Mouse (Mus musculus): ENCODE data around the gene Cpxm1. TPM values are rescaled to one million over a fixed set of nuclear protein-coding genes. Genes with fewer than 3 reads are reported as not detected.

Cpxm1 gene
- polyA plus RNA-seq, 1 experiment: not detected

- H3K27me3 ChIP-seq (ENCODE audit: control insufficient read depth): no peaks in the 10 kb centered on the region
- H3K36me3 ChIP-seq (ENCODE audit: control insufficient read depth): peaks cover 19% of the 10 kb centered on the region
- TF ChIP-seq TAL1 (IDR thresholded peaks at IDR 0.05; ENCODE audit: low read length) (no peak), GATA1 (IDR thresholded peaks at IDR 0.05; ENCODE audit: low read length) (no peak)
- H3K9me3 ChIP-seq (ENCODE audit: control insufficient read depth, low read length): no peaks in the 10 kb centered on the region
- H3K4me1 ChIP-seq (ENCODE audit: control insufficient read depth): peaks cover 55% of the 10 kb centered on the region
- peak overlapping the region; percentile 85 for H3K4me3 ChIP-seq (replicated peaks)
Measured at GRCm38 (mm10) chr2:130425112-130425511, 27.7 kb upstream of the Cpxm1 start.

GRCm38 (mm10) chr2:130424126-130424853 lies 26.9 kb upstream of the Cpxm1 start, which contains the start of the genes Vps16 and Pced1a:
Gene Vps16, plus strand, starts transcription at chr2:130424339.
Gene Pced1a, minus strand, starts transcription at chr2:130424701.
- Histone ChIP-seq H3K4me3 (replicated peaks) (peak within 1 kb of the TSS; percentile 85), H3K9me3 (ENCODE audit: control insufficient read depth, low read length) (no peaks in the 10 kb centered on the region), H3K36me3 (ENCODE audit: control insufficient read depth) (peaks cover 20% of the 10 kb centered on the region), H3K27me3 (ENCODE audit: control insufficient read depth) (no peaks in the 10 kb centered on the region), H3K4me1 (ENCODE audit: control insufficient read depth) (peaks cover 47% of the 10 kb centered on the region)
- TF ChIP-seq GATA1 (IDR thresholded peaks at IDR 0.05; ENCODE audit: low read length): no peak
- TF ChIP-seq TAL1 (IDR thresholded peaks at IDR 0.05; ENCODE audit: low read length): no peak

DNA sequence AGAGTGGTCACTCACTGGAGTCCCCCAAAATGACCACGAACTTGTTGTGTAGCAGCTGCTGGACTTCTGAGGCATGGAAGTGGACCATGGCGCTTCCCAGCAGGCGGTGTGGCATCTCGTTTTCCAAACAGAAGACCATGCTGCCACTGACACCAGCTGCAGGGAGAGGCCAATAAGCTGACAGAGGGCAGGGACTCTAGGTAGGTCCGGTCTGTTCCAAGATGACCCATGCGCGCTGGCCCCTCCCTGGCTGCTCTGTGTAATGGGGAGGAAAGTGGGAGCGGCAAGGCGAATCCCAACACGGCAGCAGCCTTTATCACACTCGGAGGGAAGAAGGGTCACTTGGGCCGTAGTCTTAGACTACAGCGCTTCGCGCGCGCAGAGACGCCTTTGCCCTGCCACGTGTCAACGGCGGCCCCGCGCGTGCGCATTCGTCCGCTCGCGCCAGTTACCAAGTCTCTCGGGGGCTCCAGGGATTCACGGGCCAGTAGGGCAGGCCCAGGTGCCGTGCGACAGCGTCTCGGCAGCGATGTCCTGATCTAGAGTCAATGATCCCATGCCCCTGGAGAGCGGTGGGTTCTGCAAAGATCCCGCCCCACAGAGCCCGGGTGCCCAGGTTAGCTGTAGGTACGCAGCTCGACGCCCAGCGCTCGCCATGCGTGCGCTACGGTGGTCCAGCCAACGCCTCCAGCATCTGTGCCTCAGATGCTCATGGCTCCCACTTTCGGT lies 26.2 kb upstream of the Cpxm1 start:
- Histone ChIP-seq H3K4me1 (ENCODE audit: control insufficient read depth) (peaks cover 41% of the 10 kb centered on the region), H3K9me3 (ENCODE audit: control insufficient read depth, low read length) (no peaks in the 10 kb centered on the region), H3K36me3 (ENCODE audit: control insufficient read depth) (peaks cover 24% of the 10 kb centered on the region), H3K4me3 (replicated peaks) (peak overlapping the region; percentile 85), H3K27me3 (ENCODE audit: control insufficient read depth) (no peaks in the 10 kb centered on the region)
- no peak for TF ChIP-seq TAL1 (IDR thresholded peaks at IDR 0.05; ENCODE audit: low read length)
- no peak for TF ChIP-seq GATA1 (IDR thresholded peaks at IDR 0.05; ENCODE audit: low read length)

GRCm38 (mm10) chr2:130421781-130422620 lies 24.6 kb upstream of the Cpxm1 start:
- Histone ChIP-seq H3K27me3 (ENCODE audit: control insufficient read depth) (no peaks in the 10 kb centered on the region), H3K4me3 (replicated peaks) (no peak overlapping the region), H3K9me3 (ENCODE audit: control insufficient read depth, low read length) (no peaks in the 10 kb centered on the region), H3K36me3 (ENCODE audit: control insufficient read depth) (peaks cover 17% of the 10 kb centered on the region), H3K4me1 (ENCODE audit: control insufficient read depth) (peaks cover 33% of the 10 kb centered on the region)
- TF ChIP-seq GATA1 (IDR thresholded peaks at IDR 0.05; ENCODE audit: low read length) (no peak), TAL1 (IDR thresholded peaks at IDR 0.05; ENCODE audit: low read length) (no peak)

GRCm38 (mm10) chr2:130414094-130414856 lies 16.9 kb upstream of the Cpxm1 start:
- Histone ChIP-seq H3K9me3 (ENCODE audit: control insufficient read depth, low read length) (no peaks in the 10 kb centered on the region), H3K27me3 (ENCODE audit: control insufficient read depth) (no peaks in the 10 kb centered on the region; the same call in 1 of the 2 replicates), H3K36me3 (ENCODE audit: control insufficient read depth) (peaks cover 4% of the 10 kb centered on the region), H3K4me3 (replicated peaks) (no peak overlapping the region), H3K4me1 (ENCODE audit: control insufficient read depth) (no peaks in the 10 kb centered on the region; the same call in 1 of the 2 replicates)
- TF ChIP-seq GATA1 (IDR thresholded peaks at IDR 0.05; ENCODE audit: low read length) (no peak), TAL1 (IDR thresholded peaks at IDR 0.05; ENCODE audit: low read length) (no peak)

DNA sequence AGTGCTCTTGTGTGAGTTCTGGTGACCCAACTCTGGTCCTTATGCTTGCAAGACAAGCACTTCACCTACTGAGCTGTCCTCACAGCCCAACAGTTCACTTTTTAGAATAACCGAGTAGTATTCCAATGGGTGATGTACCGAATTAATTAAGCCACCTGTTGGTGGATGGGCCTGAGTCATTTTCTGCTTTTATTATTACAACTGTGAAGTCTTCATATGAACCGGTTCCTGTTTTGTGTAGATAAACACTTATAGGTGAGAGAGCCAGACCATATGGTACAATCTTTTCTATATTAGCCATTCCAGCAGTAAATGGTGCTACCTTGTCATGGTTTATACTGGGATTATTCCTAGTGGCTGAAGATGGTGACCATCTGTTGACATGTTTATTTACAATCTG lies 15.4 kb upstream of the Cpxm1 start:
- Histone ChIP-seq H3K4me3 (replicated peaks) (no peak overlapping the region), H3K9me3 (ENCODE audit: control insufficient read depth, low read length) (no peaks in the 10 kb centered on the region), H3K4me1 (ENCODE audit: control insufficient read depth) (no peaks in the 10 kb centered on the region; the same call in 1 of the 2 replicates), H3K27me3 (ENCODE audit: control insufficient read depth) (no peaks in the 10 kb centered on the region; the same call in 1 of the 2 replicates), H3K36me3 (ENCODE audit: control insufficient read depth) (no peaks in the 10 kb centered on the region)
- TF ChIP-seq TAL1 (IDR thresholded peaks at IDR 0.05; ENCODE audit: low read length): no peak
- TF ChIP-seq GATA1 (IDR thresholded peaks at IDR 0.05; ENCODE audit: low read length): no peak

- Histone ChIP-seq H3K4me3 (replicated peaks) (no peak overlapping the region), H3K36me3 (ENCODE audit: control insufficient read depth) (no peaks in the 10 kb centered on the region), H3K27me3 (ENCODE audit: control insufficient read depth) (no peaks in the 10 kb centered on the region; the same call in 1 of the 2 replicates), H3K9me3 (ENCODE audit: control insufficient read depth, low read length) (no peaks in the 10 kb centered on the region), H3K4me1 (ENCODE audit: control insufficient read depth) (no peaks in the 10 kb centered on the region; the same call in 1 of the 2 replicates)
- TF ChIP-seq GATA1 (IDR thresholded peaks at IDR 0.05; ENCODE audit: low read length): no peak
- TF ChIP-seq TAL1 (IDR thresholded peaks at IDR 0.05; ENCODE audit: low read length): no peak
Measured at GRCm38 (mm10) chr2:130411558-130412495, 14.5 kb upstream of the Cpxm1 start.

Measured in erythroblast, embryonic 14.5 days (primary cell).